Mouse (Mus musculus): ENCODE data around the gene Ica1l.

Ica1l gene

GRCm38 (mm10) chr1:59966171-59966785 lies 76.7 kb downstream of the Ica1l start:
- no peak for DNase-seq (ENCODE audit: extremely low spot score)

- no peak for DNase-seq (ENCODE audit: extremely low spot score)
Observed at GRCm38 (mm10) chr1:59959941-59960340, 83.0 kb downstream of the Ica1l start.

- DNase-seq (ENCODE audit: extremely low spot score), result no peak
Observed at GRCm38 (mm10) chr1:59957206-59957605, 85.8 kb downstream of the Ica1l start.

GRCm38 (mm10) chr1:59947509-59947908 lies 95.5 kb downstream of the Ica1l start:
- no peak for DNase-seq (ENCODE audit: extremely low spot score)

- no peak for DNase-seq (ENCODE audit: extremely low spot score)
Observed at GRCm38 (mm10) chr1:59945969-59946368, 97.0 kb downstream of the Ica1l start.

GRCm38 (mm10) chr1:59943825-59944224 lies 99.2 kb downstream of the Ica1l start:
- peak; percentile 7 for DNase-seq (ENCODE audit: extremely low spot score)

GRCm38 (mm10) chr1:59942057-59942790 lies 100.8 kb downstream of the Ica1l start:
- DNase-seq (ENCODE audit: extremely low spot score), result no peak

- DNase-seq (ENCODE audit: extremely low spot score), result no peak
Observed at GRCm38 (mm10) chr1:59941063-59941462, 101.9 kb downstream of the Ica1l start.

- DNase-seq (ENCODE audit: extremely low spot score), result no peak
Observed at GRCm38 (mm10) chr1:59932991-59933390, 110.0 kb downstream of the Ica1l start.

Measured in embryo, embryonic 9.5 days (tissue).